Mouse (Mus musculus) embryonic fibroblast, embryonic 13.5 days (primary cell): ENCODE measurements around the gene Map3k13.

Source experiments
- CTCF ChIP-seq: IDR thresholded peaks from 2 replicates; pipeline ENCODE4 v1.5.1; 2011; ENCODE audit warnings: mild to moderate bottlenecking, control low read depth, low read length, moderate library complexity, borderline replicate concordance; ENCODE audit not compliant: insufficient read depth
- POLR2A ChIP-seq: IDR thresholded peaks from 2 replicates; pipeline ENCODE4 v1.6.1; 2011; ENCODE audit warnings: low read depth, mild to moderate bottlenecking, control low read depth, low read length, moderate library complexity

DNA sequence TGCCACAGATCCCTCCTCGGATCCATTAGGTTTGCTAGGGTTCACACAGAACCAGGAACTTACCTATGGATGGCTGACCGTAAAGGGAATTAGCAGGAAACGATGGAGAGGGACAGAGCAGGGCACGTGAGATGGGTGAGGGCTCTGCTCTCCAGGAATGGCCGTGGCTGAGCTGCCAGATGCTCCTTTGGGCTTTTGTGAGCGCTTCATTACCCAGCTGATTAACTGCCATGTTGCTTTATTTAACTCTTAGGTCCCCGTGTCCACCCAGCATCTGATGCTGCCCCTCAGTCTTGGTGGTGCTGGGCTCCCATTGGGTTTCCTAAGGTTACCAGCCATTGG lies 21.5 kb downstream of the Map3k13 start:
- no peak for TF ChIP-seq POLR2A
- no peak for TF ChIP-seq CTCF
